Mouse (Mus musculus): ENCODE measurements around the gene Gm8104. TPM values are rescaled to one million over a fixed set of nuclear protein-coding genes. Genes with fewer than 3 reads are reported as not detected.

Gene Gm8104
- polyA plus RNA-seq, 1 experiment from 2014 or later, result not detected

Other genes with a start within 250 kb of the Gm8104 start
- gene Gm21977, start 247.1 kb upstream of the Gm8104 start, polyA plus RNA-seq (2015; fragmentation: Nextera tagmentation; extraction: Ambion mirVana), result not detected in 2 replicates
- not detected in 2 replicates for gene Gm8082, start 107.0 kb upstream of the Gm8104 start, polyA plus RNA-seq (2015; fragmentation: Nextera tagmentation; extraction: Ambion mirVana)
- gene Gm10376, start 85.0 kb upstream of the Gm8104 start, polyA plus RNA-seq (2015; fragmentation: Nextera tagmentation; extraction: Ambion mirVana), result not detected in 2 replicates
- 0.11 TPM in 1 of 2 replicates, not detected in the other for gene Gm8094, start 24.0 kb upstream of the Gm8104 start, polyA plus RNA-seq (2015; fragmentation: Nextera tagmentation; extraction: Ambion mirVana)
- gene Gm7233, start 79.3 kb downstream of the Gm8104 start, polyA plus RNA-seq (2015; fragmentation: Nextera tagmentation; extraction: Ambion mirVana), result not detected in 2 replicates
- gene Gm8122, start 134.7 kb downstream of the Gm8104 start, polyA plus RNA-seq (2015; fragmentation: Nextera tagmentation; extraction: Ambion mirVana), result not detected in 2 replicates
- gene Gm8126, start 158.0 kb downstream of the Gm8104 start, polyA plus RNA-seq (2015; fragmentation: Nextera tagmentation; extraction: Ambion mirVana), result not detected in 2 replicates
- gene Gm9732, start 174.4 kb downstream of the Gm8104 start, polyA plus RNA-seq (2015; fragmentation: Nextera tagmentation; extraction: Ambion mirVana), result not detected in 2 replicates
- gene Gm8127, start 193.2 kb downstream of the Gm8104 start, polyA plus RNA-seq (2015; fragmentation: Nextera tagmentation; extraction: Ambion mirVana), result not detected in 2 replicates
- gene 1700001F09Rik, start 247.2 kb downstream of the Gm8104 start, polyA plus RNA-seq (2015; fragmentation: Nextera tagmentation; extraction: Ambion mirVana), result not detected in 2 replicates